Mouse (Mus musculus) embryonic facial prominence, embryonic 13.5 days (tissue): ENCODE results near the gene Nt5c1b. TPM values are rescaled to one million over a fixed set of nuclear protein-coding genes. Genes with fewer than 3 reads are reported as not detected.

Experiments used
- ATAC-seq: fragments of 200-750 bp; cut with Nextera tagmentation; 2 replicates; pipeline ENCODE4 v1.8.0; 2017; ENCODE audit warnings: low read depth; ENCODE audit not compliant: insufficient number of reproducible peaks, insufficient read depth, low FRiP score, low TSS enrichment
- H3K27ac ChIP-seq: fragments of 300-500 bp; sonication (generic); 2 replicates; pipeline ENCODE4 v1.5.1; 2015; ENCODE audit warnings: moderate library complexity, mild to moderate bottlenecking, inconsistent platforms
- H3K27me3 ChIP-seq: fragments of 300-500 bp; sonication (generic); 2 replicates; pipeline ENCODE4 v1.6.1; 2015; ENCODE audit warnings: mild to moderate bottlenecking, inconsistent platforms
- H3K36me3 ChIP-seq: fragments of 300-500 bp; sonication (generic); 2 replicates; pipeline ENCODE4 v1.6.1; 2015; ENCODE audit warnings: mild to moderate bottlenecking, inconsistent platforms
- H3K4me1 ChIP-seq: fragments of 300-500 bp; sonication (generic); 2 replicates; pipeline ENCODE4 v1.6.1; 2015; ENCODE audit warnings: inconsistent platforms
- H3K4me2 ChIP-seq: fragments of 300-500 bp; sonication (generic); 2 replicates; pipeline ENCODE4 v1.6.1; 2015; ENCODE audit warnings: moderate library complexity, mild to moderate bottlenecking, inconsistent platforms
- H3K4me3 ChIP-seq: fragments of 300-500 bp; sonication (generic); 2 replicates; pipeline ENCODE4 v1.5.1; 2015; ENCODE audit warnings: mild to moderate bottlenecking, inconsistent platforms
- H3K9ac ChIP-seq: fragments of 300-500 bp; sonication (generic); 2 replicates; pipeline ENCODE4 v1.6.1; 2015; ENCODE audit warnings: mild to moderate bottlenecking, inconsistent platforms
- H3K9me3 ChIP-seq: fragments of 300-500 bp; sonication (generic); 2 replicates; pipeline ENCODE4 v1.6.1; 2016; ENCODE audit warnings: inconsistent platforms
- WGBS: fragments of 180-500 bp; shearing (Covaris S2); methylation state at CpG from one replicate; pipeline ENCODE4 v1.1.7; 2015; ENCODE audit warnings: mixed read lengths; 5-methylcytosine and 5-hydroxymethylcytosine counted together
- polyA plus RNA-seq: library from polyadenylated mRNA; unstranded; fragments of >200 nt; fragmentation: Nextera tagmentation; extraction: Ambion mirVana; gene quantifications from 2 replicates; pipeline ENCODE4 v1.2.1, GENCODE M21; 2015

Gene Nt5c1b
- polyA plus RNA-seq, 1 experiment from 2014 or later = not detected

- Histone ChIP-seq H3K36me3 (no peaks in the 10 kb centered on the region), H3K4me2 (no peak overlapping the region), H3K4me1 (no peaks in the 10 kb centered on the region), H3K27ac (no peak overlapping the region), H3K9me3 (no peaks in the 10 kb centered on the region), H3K9ac (no peak overlapping the region), H3K27me3 (no peaks in the 10 kb centered on the region), H3K4me3 (no peak overlapping the region)
- 55% methylated on average over 9 of the region's 9 CpGs for WGBS
- ATAC-seq = no peak
These were observed 56.5 kb downstream of the Nt5c1b start for GRCm38 (mm10) chr12:10425982-10426863.

GRCm38 (mm10) chr12:10430999-10431398, 61.2 kb downstream of the Nt5c1b start:
- no peak overlapping the region for H3K27ac ChIP-seq

GRCm38 (mm10) chr12:10438054-10439001, 68.6 kb downstream of the Nt5c1b start:
- H3K9me3 ChIP-seq = no peaks in the 10 kb centered on the region
- 0 out of 2 replicates have a peak, but pooled peaks cover 12% of the 10 kb centered on the region for H3K27me3 ChIP-seq
- H3K4me2 ChIP-seq = no peak overlapping the region
- H3K4me1 ChIP-seq = peaks cover 30% of the 10 kb centered on the region
- 11% methylated on average over 15 of the region's 15 CpGs for WGBS
- H3K9ac ChIP-seq = no peak overlapping the region
- no peak overlapping the region for H3K4me3 ChIP-seq
- H3K27ac ChIP-seq = no peak overlapping the region
- no peak for ATAC-seq
- no peaks in the 10 kb centered on the region for H3K36me3 ChIP-seq

More at GRCm38 (mm10) chr12:10430999-10431398, 61.2 kb downstream of the Nt5c1b start:
- 0 out of 2 replicates have a peak, but pooled peaks cover 7% of the 10 kb centered on the region for H3K27me3 ChIP-seq
- H3K9ac ChIP-seq = no peak overlapping the region
- no peak overlapping the region for H3K4me3 ChIP-seq
- H3K36me3 ChIP-seq = no peaks in the 10 kb centered on the region
- no peak for ATAC-seq
- no peaks in the 10 kb centered on the region for H3K9me3 ChIP-seq
- no peaks in the 10 kb centered on the region for H3K4me1 ChIP-seq
- WGBS = 69% methylated on average over 1 of the region's 1 CpGs
- no peak overlapping the region for H3K4me2 ChIP-seq

Other genes starting within 250 kb of the Nt5c1b start
- gene Rdh14, start 20.8 kb downstream of the Nt5c1b start, polyA plus RNA-seq = 40.6 and 42.8 TPM in 2 replicates